In genomic region chr16:43908881-43909280, GRCm38 (mm10) we compare ENCODE assay signal across 12 mouse cellular contexts. TPM values are rescaled to one million over a fixed set of nuclear protein-coding genes. Genes with fewer than 3 reads are reported as not detected.
A peak's percentile ranks its signal among the peaks of the same experiment; 100 is the strongest.
DNase-seq lines count a peak whose midpoint lies in the region; TF ChIP-seq lines count a peak whose summit lies in the region.
"Had no signal": no experiment of that assay in that cellular context is flagged by ENCODE, and none has a peak within 500 bp of the region (broad histone marks: within the 10 kb centered on the region; RNA-seq: fewer than 3 reads in every experiment).

No protein-coding gene starts in this region.

- TF ChIP-seq CTCF in lung, adult 2 months (IDR thresholded peaks at IDR 0.05; ENCODE audit: insufficient read depth, low read length) = 0 out of 2 replicates have a peak, but pooled peaks have one; percentile 11
- peak; percentile 30; the same call in 1 of the 2 replicates for TF ChIP-seq CTCF in brain, embryonic 14.5 days (IDR thresholded peaks at IDR 0.05; ENCODE audit: borderline replicate concordance, extremely low read depth, insufficient read depth, insufficient read length)

- H3K4me1 ChIP-seq in lung, adult 2 months (ENCODE audit: control insufficient read depth, insufficient read depth, low read length) = no peaks in the 10 kb centered on the region
- H3K4me1 ChIP-seq: forebrain, embryonic 12.5 days; limb, embryonic 12.5 days had no signal

- no peak overlapping the region for H3K4me3 ChIP-seq in lung, adult 2 months (replicated peaks; ENCODE audit: extremely low read depth, low read depth, low read length)
- H3K4me3 ChIP-seq: forebrain, embryonic 12.5 days; limb, embryonic 12.5 days had no signal

- WGBS in lung, adult 2 months = 83% methylated on average over 2 of the region's 2 CpGs

- intact Hi-C loops in heart, postnatal 14 days (cut with DNase I) = no loop called here
- intact Hi-C loops in heart, postnatal 36 days (cut with DNase I) = no loop called here

- no peak for TF ChIP-seq POLR2A in lung, adult 2 months (IDR thresholded peaks at IDR 0.05; ENCODE audit: borderline replicate concordance, extremely low read depth, low read depth, low read length)
- no peak for TF ChIP-seq POLR2A in brain, embryonic 14.5 days (IDR thresholded peaks at IDR 0.05; ENCODE audit: borderline replicate concordance, extremely low read depth, insufficient read depth, insufficient read length, poor library complexity, severe bottlenecking)

- peak; percentile 68 for DNase-seq in heart, adult 11 months
- no peak for DNase-seq in heart, postnatal 14 days
- no peak for DNase-seq in lung, adult 2 months
- no peak for DNase-seq in lung, postnatal 10 days
- no peak for DNase-seq in brain, embryonic 14.5 days (ENCODE audit: low read depth)
- peak; percentile 38 for DNase-seq in thymus, postnatal 25 days
- no peak for DNase-seq in urinary bladder, postnatal 4 days (ENCODE audit: low spot score in 2 of 2)
- no peak for DNase-seq in heart, postnatal 36 days
- DNase-seq: cerebellum, postnatal 36 days; midbrain, embryonic 14.5 days had no signal

RNA-seq across cellular contexts. Expression of gene Qtrt2, which starts 17.7 kb away (rescaled TPM):
- total RNA-seq in heart, postnatal 14 days (2021) = 10 to 100 TPM; 14.7 to 16.2 TPM
- polyA plus RNA-seq in lung, adult 2 months (2012; rRNA removed) = 10.8 and 16.1 TPM in 2 replicates
- polyA plus RNA-seq in brain, embryonic 14.5 days (2012; rRNA removed) = 39.0 and 51.1 TPM in 2 replicates
- total RNA-seq in heart, postnatal 36 days (2021) = 10 to 100 TPM; 10.9 to 14.1 TPM

RNA-seq across cellular contexts. Expression of gene Ccdc191, which starts 19.3 kb away (rescaled TPM):
- total RNA-seq in heart, postnatal 14 days (2021) = 1 to 10 TPM; 1.7 to 2.7 TPM
- polyA plus RNA-seq in lung, adult 2 months (2012; rRNA removed) = 2.0 and 2.1 TPM in 2 replicates
- 2.1 and 3.5 TPM in 2 replicates for polyA plus RNA-seq in brain, embryonic 14.5 days (2012; rRNA removed)
- 1 to 10 TPM; 2.4 to 3.7 TPM for total RNA-seq in heart, postnatal 36 days (2021)

Comparison
In these comparisons a context has a peak if more than half of its experiments do, and no peak if none do; other contexts are left out.
1. DNase-seq: peak in heart, adult 11 months (single experiment) and thymus, postnatal 25 days (single experiment); none in heart, postnatal 14 days (0 of 2), lung, adult 2 months (single experiment), lung, postnatal 10 days (single experiment), brain, embryonic 14.5 days (single experiment), urinary bladder, postnatal 4 days (0 of 2) and heart, postnatal 36 days (0 of 2).